Mouse (Mus musculus) liver, embryonic 11.5 days (tissue): ENCODE data around the gene Ssbp2. TPM values are rescaled to one million over a fixed set of nuclear protein-coding genes. Genes with fewer than 3 reads are reported as not detected.

ENCODE experiments used
- ATAC-seq: fragments of 200-750 bp; cut with Nextera tagmentation; replicated peaks from 2 replicates; pipeline ENCODE4 v1.8.0; 2017; ENCODE audit warnings: moderate number of reproducible peaks, mild to moderate bottlenecking, moderate TSS enrichment, moderate library complexity; ENCODE audit not compliant: low FRiP score
- DNase-seq: peaks from one replicate; pipeline ENCODE4 v3.0.0-alpha.2; 2017; ENCODE audit warnings: low spot score
- H3K27ac ChIP-seq: fragments of 300-500 bp; sonication (generic); 2 replicates; pipeline ENCODE4 v1.5.1; 2014; ENCODE audit warnings: mild to moderate bottlenecking, low read depth, low read length, control low read depth
- H3K27me3 ChIP-seq: fragments of 300-500 bp; sonication (generic); replicated peaks from 2 replicates; pipeline ENCODE4 v1.6.1; 2014; ENCODE audit warnings: low read length, mixed read lengths; ENCODE audit not compliant: control insufficient read depth, insufficient read depth
- H3K36me3 ChIP-seq: fragments of 300-500 bp; sonication (generic); 2 replicates; pipeline ENCODE4 v1.6.1; 2014; ENCODE audit warnings: mild to moderate bottlenecking, low read length, moderate library complexity, mixed read lengths; ENCODE audit not compliant: control insufficient read depth, insufficient read depth
- H3K4me1 ChIP-seq: fragments of 300-500 bp; sonication (generic); replicated peaks from 2 replicates; pipeline ENCODE4 v1.6.1; 2014; ENCODE audit warnings: low read length, mixed read lengths; ENCODE audit not compliant: control insufficient read depth, insufficient read depth
- H3K4me2 ChIP-seq: fragments of 300-500 bp; sonication (generic); 2 replicates; pipeline ENCODE4 v1.6.1; 2014; ENCODE audit warnings: mild to moderate bottlenecking, control low read depth, moderate library complexity
- H3K4me3 ChIP-seq: fragments of 300-500 bp; sonication (generic); 2 replicates; pipeline ENCODE4 v1.5.1; 2014; ENCODE audit warnings: low read depth, low read length, control low read depth
- H3K9ac ChIP-seq: fragments of 300-500 bp; sonication (generic); 2 replicates; pipeline ENCODE4 v1.6.1; 2014; ENCODE audit warnings: low read depth, low read length, control low read depth
- H3K9me3 ChIP-seq: fragments of 300-500 bp; sonication (generic); 2 replicates; pipeline ENCODE4 v1.6.1; 2016; ENCODE audit warnings: low read length, inconsistent platforms, mixed read lengths; ENCODE audit not compliant: control insufficient read depth
- WGBS: fragments of 180-500 bp; shearing (Covaris S2); extraction: QIAGEN DNeasy Blood & Tissue Kit; methylation state at CpG from one replicate; pipeline ENCODE4 v1.1.7; 2014; 5-methylcytosine and 5-hydroxymethylcytosine counted together
- polyA plus RNA-seq: library from polyadenylated mRNA; unstranded; fragments of >200 nt; fragmentation: Nextera tagmentation; extraction: Ambion mirVana; gene quantifications from 2 replicates; pipeline ENCODE4 v1.2.1, GENCODE M21; 2014

The Ssbp2 gene
- 110 and 113 TPM in 2 replicates for polyA plus RNA-seq

DNA sequence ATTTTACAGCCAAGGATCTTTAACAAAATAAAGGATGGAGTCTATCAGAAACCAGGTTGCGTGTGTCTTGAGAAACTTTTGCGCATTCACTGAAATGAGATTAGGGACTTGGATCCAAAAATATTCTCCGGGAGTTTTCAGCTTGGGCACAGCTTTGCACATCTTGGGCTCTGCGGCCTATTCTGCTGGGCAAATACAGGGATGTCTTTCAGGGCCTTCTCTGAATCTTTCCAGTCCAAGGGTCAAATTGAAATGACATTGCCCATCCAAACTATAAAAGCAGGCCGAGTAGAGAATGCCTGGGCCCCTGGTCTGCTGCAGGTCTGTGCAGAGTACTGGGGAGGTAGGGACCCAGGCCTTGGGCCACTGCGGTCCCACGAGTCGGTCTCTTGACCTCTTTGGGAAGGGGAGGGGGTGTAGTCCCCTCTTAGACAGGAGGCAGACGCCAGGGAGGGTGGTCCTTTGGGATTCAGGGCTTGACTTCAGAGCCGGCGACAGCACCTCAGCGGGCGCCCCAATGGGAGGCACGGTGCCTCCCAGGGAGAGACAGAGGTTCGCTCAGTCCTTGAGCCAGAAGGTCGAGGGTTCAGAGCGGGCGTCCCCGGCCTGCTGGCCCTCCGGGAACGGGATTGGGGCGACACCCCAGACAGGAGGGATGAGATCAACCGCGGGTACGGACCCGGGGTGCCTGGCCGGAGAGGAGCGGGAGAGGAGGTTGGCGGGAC lies at the start of gene Ssbp2:
Gene Ssbp2 (plus strand): TSS at position 388 of the 725 bp plus-strand sequence.
- Histone ChIP-seq H3K9ac (peak within 1 kb of the TSS; percentile 97), H3K4me3 (peak within 1 kb of the TSS; percentile 93), H3K4me1 (peaks cover 37% of the 10 kb centered on the region), H3K36me3 (no peaks in the 10 kb centered on the region), H3K9me3 (no peaks in the 10 kb centered on the region), H3K27ac (peak within 1 kb of the TSS; percentile 92), H3K4me2 (peak within 1 kb of the TSS; percentile 83), H3K27me3 (no peaks in the 10 kb centered on the region)
- ATAC-seq: peak; percentile 58
- no peak for DNase-seq
- WGBS: 10% methylated on average over 27 of the region's 29 CpGs

- H3K27ac ChIP-seq: no peak overlapping the region
- H3K9ac ChIP-seq: no peak overlapping the region
- 76% methylated on average over 5 of the region's 5 CpGs for WGBS
- DNase-seq (no peak), ATAC-seq (no peak)
- H3K36me3 ChIP-seq: no peaks in the 10 kb centered on the region
- no peak overlapping the region for H3K4me2 ChIP-seq
- no peak overlapping the region for H3K4me3 ChIP-seq
- no peaks in the 10 kb centered on the region for H3K27me3 ChIP-seq
- no peaks in the 10 kb centered on the region for H3K4me1 ChIP-seq
- H3K9me3 ChIP-seq: no peaks in the 10 kb centered on the region
Measured at GRCm38 (mm10) chr13:91413752-91414503, 46.2 kb upstream of the Ssbp2 start.

DNA sequence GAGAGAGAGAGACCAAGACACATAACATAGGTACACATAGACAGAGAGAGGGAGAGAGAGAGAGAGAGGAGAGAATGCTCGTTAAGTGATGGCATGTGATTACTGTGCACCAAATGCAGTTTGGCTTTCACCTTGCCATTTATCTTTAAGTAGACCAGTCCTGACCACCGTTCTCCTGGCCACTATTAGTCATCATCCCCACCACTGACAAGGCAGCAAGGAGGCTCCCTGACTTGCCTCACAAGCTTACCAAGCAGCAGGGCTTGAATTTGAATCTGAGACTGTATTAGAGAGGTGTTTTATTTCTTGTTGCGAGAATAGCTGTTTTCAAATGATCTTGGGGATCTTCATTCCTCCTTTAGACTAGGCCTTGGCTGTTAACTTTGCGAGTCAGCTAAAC lies 44.2 kb upstream of the Ssbp2 start:
- no peak overlapping the region for H3K4me2 ChIP-seq
- H3K4me1 ChIP-seq: no peaks in the 10 kb centered on the region
- H3K36me3 ChIP-seq: no peaks in the 10 kb centered on the region
- no peak overlapping the region for H3K9ac ChIP-seq
- H3K27ac ChIP-seq: no peak overlapping the region
- H3K4me3 ChIP-seq: no peak overlapping the region
- no peak for ATAC-seq
- H3K27me3 ChIP-seq: no peaks in the 10 kb centered on the region
- 66% methylated on average over 4 of the region's 4 CpGs for WGBS
- no peak for DNase-seq
- H3K9me3 ChIP-seq: no peaks in the 10 kb centered on the region

DNA sequence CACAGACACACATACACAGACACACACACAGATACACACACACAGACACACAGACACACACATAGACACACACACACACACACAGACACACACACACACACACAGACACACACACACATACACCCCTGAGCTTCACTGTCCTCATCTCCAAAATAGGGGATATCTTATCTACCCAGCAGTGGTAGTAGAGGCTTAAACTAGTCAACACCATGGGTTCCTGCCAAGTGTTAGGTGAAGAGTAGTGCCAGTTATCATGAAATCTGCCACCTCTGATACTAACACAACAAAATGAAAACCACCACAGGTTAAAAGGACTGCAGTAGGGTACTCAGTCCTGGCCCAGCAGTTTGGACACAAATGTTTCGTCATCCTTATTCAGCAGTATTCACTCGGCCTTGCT lies 43.4 kb upstream of the Ssbp2 start:
- peak; percentile 53 for ATAC-seq

DNA sequence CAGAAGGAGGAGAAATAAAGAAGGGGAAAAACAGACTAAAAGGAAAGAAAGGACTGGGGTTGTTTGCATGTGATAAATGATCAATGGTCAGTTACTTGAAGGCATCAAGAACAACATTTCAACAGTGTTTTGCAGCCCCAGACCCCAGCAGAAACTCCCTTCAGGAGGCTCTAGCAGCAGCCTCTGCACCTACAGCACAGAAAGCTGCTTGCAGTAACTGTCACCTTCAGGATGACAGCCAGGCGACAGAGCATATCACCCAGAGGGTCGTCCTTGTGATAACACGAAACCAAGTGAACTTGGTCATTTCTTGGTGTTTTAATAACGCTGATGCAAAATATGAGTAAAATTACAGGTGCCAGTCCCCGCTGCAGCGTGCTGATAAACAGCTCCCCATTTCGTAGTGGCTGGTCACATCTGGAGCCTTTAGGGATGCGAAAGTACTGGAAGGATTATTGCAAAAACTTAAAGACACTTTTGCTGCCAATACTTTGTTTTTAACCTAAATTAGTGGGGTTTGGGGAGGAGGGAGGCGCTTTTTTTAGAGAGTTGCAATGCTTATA lies 38.6 kb upstream of the Ssbp2 start:
- Histone ChIP-seq H3K4me3 (no peak overlapping the region), H3K9me3 (no peaks in the 10 kb centered on the region), H3K4me2 (no peak overlapping the region; the same call in 1 of the 2 replicates), H3K27ac (no peak overlapping the region), H3K9ac (no peak overlapping the region), H3K36me3 (no peaks in the 10 kb centered on the region), H3K4me1 (peaks cover 6% of the 10 kb centered on the region; the same call in 1 of the 2 replicates), H3K27me3 (no peaks in the 10 kb centered on the region)
- ATAC-seq (no peak; the same call in 1 of the 2 replicates), DNase-seq (peak; percentile 40)
- WGBS: 26% methylated on average over 9 of the region's 9 CpGs

More for the DNA sequence above, 43.4 kb upstream of the Ssbp2 start:
- Histone ChIP-seq H3K4me1 (peaks cover 6% of the 10 kb centered on the region; the same call in 1 of the 2 replicates), H3K4me3 (no peak overlapping the region), H3K27ac (no peak overlapping the region), H3K4me2 (no peak overlapping the region), H3K27me3 (no peaks in the 10 kb centered on the region), H3K9me3 (no peaks in the 10 kb centered on the region), H3K36me3 (no peaks in the 10 kb centered on the region), H3K9ac (no peak overlapping the region)
- 80% methylated on average over 2 of the region's 2 CpGs for WGBS
- DNase-seq: no peak

DNA sequence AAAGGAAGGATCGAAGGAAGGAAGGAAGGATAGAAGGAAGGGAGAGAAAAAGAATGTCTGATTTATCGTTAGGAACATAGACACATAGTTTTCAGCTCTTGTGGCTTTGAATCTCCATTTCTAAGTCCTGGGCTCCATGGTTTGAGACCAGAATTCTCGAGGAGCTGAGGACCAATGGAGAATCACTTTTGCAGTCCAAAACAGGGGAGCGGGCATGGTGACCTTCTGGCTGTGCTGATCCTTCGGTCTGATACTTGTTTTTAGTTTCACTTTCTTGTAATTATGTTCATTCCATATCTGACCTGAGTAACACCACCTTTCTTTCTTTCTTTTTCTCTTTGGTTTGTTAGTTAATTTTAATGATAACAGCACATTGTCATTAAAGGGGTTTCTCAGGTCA lies 29.2 kb upstream of the Ssbp2 start:
- H3K27me3 ChIP-seq: no peaks in the 10 kb centered on the region
- H3K4me3 ChIP-seq: no peak overlapping the region
- 74% methylated on average over 5 of the region's 5 CpGs for WGBS
- no peak overlapping the region for H3K27ac ChIP-seq
- no peaks in the 10 kb centered on the region for H3K9me3 ChIP-seq
- H3K9ac ChIP-seq: no peak overlapping the region
- ATAC-seq (no peak), DNase-seq (no peak)
- no peaks in the 10 kb centered on the region for H3K36me3 ChIP-seq
- H3K4me2 ChIP-seq: peak overlapping the region; percentile 23; the same call in 1 of the 2 replicates
- H3K4me1 ChIP-seq: no peaks in the 10 kb centered on the region

DNA sequence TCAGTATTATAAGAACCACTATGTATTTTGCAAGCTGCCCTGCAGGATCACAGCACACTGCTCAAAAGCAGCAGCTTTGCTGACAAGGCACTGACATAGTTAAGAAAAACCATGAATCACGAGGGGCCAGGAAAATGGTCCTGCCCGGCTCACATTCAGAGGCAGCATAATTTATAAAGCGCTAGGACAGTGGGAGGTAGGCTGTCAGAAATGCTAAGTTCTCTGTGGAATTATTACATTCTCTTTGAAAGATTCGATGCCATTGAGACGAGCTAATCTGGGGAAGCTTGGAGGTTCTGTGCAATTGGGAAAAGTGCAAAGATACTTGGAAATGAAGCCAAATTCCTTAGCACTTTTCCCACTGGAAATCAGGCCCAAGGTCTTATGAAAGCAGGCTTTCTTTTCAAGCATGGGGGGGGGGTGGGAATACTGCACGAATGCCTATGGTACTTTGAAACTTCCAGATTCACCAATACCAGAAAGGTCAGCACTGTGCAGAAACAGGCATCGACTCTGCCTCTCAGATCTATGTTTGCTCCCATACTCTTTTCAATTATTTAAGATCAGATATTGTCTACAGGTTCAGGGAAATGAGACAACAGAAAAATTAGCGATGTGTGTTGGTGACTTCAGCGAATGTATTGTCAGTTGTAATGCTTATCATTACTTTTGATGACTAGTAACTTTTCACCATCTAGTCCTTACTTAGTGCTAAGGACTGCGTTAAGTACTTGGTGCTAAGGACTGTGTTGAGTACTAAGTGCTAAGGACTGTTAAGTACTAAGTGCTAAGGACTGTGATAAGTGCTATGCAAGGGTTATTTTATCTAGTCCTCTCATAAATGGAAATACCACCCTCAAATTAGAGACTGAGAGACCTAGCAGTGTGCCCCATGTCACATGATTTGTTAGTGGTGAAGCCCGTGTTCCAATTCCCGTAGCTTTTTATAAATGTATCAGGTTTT lies 28.4 kb upstream of the Ssbp2 start:
- Histone ChIP-seq H3K4me2 (no peak overlapping the region), H3K27me3 (no peaks in the 10 kb centered on the region), H3K4me3 (no peak overlapping the region), H3K36me3 (no peaks in the 10 kb centered on the region), H3K27ac (no peak overlapping the region), H3K9ac (no peak overlapping the region), H3K9me3 (no peaks in the 10 kb centered on the region), H3K4me1 (no peaks in the 10 kb centered on the region)
- DNase-seq (no peak), ATAC-seq (no peak)
- WGBS: 70% methylated on average over 12 of the region's 12 CpGs

GRCm38 (mm10) chr13:91433021-91433420 lies 27.1 kb upstream of the Ssbp2 start:
- Histone ChIP-seq H3K4me1 (no peaks in the 10 kb centered on the region), H3K27me3 (no peaks in the 10 kb centered on the region), H3K9ac (no peak overlapping the region), H3K9me3 (no peaks in the 10 kb centered on the region), H3K4me3 (no peak overlapping the region), H3K27ac (no peak overlapping the region), H3K36me3 (no peaks in the 10 kb centered on the region), H3K4me2 (no peak overlapping the region)
- DNase-seq (no peak), ATAC-seq (no peak)
- 77% methylated on average over 11 of the region's 11 CpGs for WGBS
